Mouse (Mus musculus) limb, embryonic 12.5 days (tissue): ENCODE results near the gene C530008M17Rik. TPM values are rescaled to one million over a fixed set of nuclear protein-coding genes. Genes with fewer than 3 reads are reported as not detected.

Experiments used
- ATAC-seq: fragments of 200-750 bp; cut with Nextera tagmentation; 2 replicates; pipeline ENCODE4 v1.8.0; 2017; ENCODE audit warnings: low read depth, moderate TSS enrichment; ENCODE audit not compliant: insufficient number of reproducible peaks, insufficient read depth, low FRiP score, low TSS enrichment
- H3K27ac ChIP-seq: fragments of 300-500 bp; sonication (generic); 2 replicates; pipeline ENCODE4 v1.5.1; 2016; ENCODE audit warnings: mild to moderate bottlenecking, moderate library complexity
- H3K27me3 ChIP-seq: fragments of 300-500 bp; sonication (generic); 2 replicates; pipeline ENCODE4 v1.6.1; 2016; ENCODE audit warnings: mild to moderate bottlenecking, moderate library complexity
- H3K36me3 ChIP-seq: fragments of 300-500 bp; sonication (generic); 2 replicates; pipeline ENCODE4 v1.6.1; 2016; ENCODE audit warnings: mild to moderate bottlenecking, moderate library complexity
- H3K4me1 ChIP-seq: fragments of 300-500 bp; sonication (generic); replicated peaks from 2 replicates; pipeline ENCODE4 v1.6.1; 2016
- H3K4me2 ChIP-seq: fragments of 300-500 bp; sonication (generic); 2 replicates; pipeline ENCODE4 v1.6.1; 2016; ENCODE audit warnings: mild to moderate bottlenecking, moderate library complexity
- H3K4me3 ChIP-seq: fragments of 300-500 bp; sonication (generic); replicated peaks from 2 replicates; pipeline ENCODE4 v1.5.1; 2016; ENCODE audit warnings: mild to moderate bottlenecking
- H3K9ac ChIP-seq: fragments of 300-500 bp; sonication (generic); replicated peaks from 2 replicates; pipeline ENCODE4 v1.6.1; 2016; ENCODE audit warnings: mild to moderate bottlenecking, moderate library complexity
- H3K9me3 ChIP-seq: fragments of 300-500 bp; sonication (generic); 2 replicates; pipeline ENCODE4 v1.6.1; 2016; ENCODE audit warnings: mild to moderate bottlenecking, moderate library complexity
- WGBS: fragments of 180-500 bp; shearing (Covaris S2); methylation state at CpG from one replicate; pipeline ENCODE4 v1.1.7; 2016; 5-methylcytosine and 5-hydroxymethylcytosine counted together
- polyA plus RNA-seq: library from polyadenylated mRNA; unstranded; fragments of >200 nt; fragmentation: Nextera tagmentation; extraction: Ambion mirVana; gene quantifications from 2 replicates; pipeline ENCODE4 v1.2.1, GENCODE M21; 2016

The C530008M17Rik gene
- polyA plus RNA-seq, 1 experiment from 2014 or later = 31.9 TPM

- 87% methylated on average over 9 of the region's 9 CpGs for WGBS
- Histone ChIP-seq H3K27me3 (no peaks in the 10 kb centered on the region), H3K36me3 (peaks cover 24% of the 10 kb centered on the region), H3K4me3 (no peak overlapping the region), H3K27ac (no peak overlapping the region), H3K9me3 (0 out of 2 replicates have a peak, but pooled peaks cover 4% of the 10 kb centered on the region), H3K4me2 (no peak overlapping the region), H3K4me1 (no peaks in the 10 kb centered on the region), H3K9ac (no peak overlapping the region)
- no peak for ATAC-seq
Measured at GRCm38 (mm10) chr5:76744737-76745209, 88.5 kb downstream of the C530008M17Rik start.

DNA sequence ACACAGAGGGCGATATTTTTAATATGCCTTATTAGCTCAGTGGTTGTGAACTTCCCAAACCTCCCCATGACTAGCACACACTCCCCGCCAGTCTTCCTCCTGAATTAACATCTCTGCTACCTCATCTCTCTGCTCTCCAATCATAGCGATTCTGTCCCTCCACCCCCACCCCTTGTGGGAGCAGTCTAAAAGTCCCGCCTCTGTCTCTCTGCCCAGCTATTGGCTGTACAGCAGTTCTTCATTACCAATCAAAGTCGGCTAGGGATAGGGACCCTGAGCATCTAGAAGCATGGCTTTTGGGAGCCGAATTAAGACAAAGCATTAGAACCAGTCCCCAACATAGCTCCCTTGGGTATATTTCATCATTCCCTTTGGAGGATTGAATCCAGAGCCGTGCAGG lies 91.5 kb downstream of the C530008M17Rik start:
- peaks cover 5% of the 10 kb centered on the region; the same call in 1 of the 2 replicates for H3K36me3 ChIP-seq
- no peak for ATAC-seq
- H3K9ac ChIP-seq = no peak overlapping the region
- H3K4me3 ChIP-seq = no peak overlapping the region
- no peaks in the 10 kb centered on the region for H3K4me1 ChIP-seq
- no peak overlapping the region for H3K27ac ChIP-seq
- H3K27me3 ChIP-seq = no peaks in the 10 kb centered on the region
- 0 out of 2 replicates have a peak, but pooled peaks cover 4% of the 10 kb centered on the region for H3K9me3 ChIP-seq
- no peak overlapping the region for H3K4me2 ChIP-seq
- 63% methylated on average over 7 of the region's 7 CpGs for WGBS

- ATAC-seq = no peak
- no peak overlapping the region for H3K4me2 ChIP-seq
- H3K4me3 ChIP-seq = no peak overlapping the region
- no peaks in the 10 kb centered on the region for H3K4me1 ChIP-seq
- 90% methylated on average over 5 of the region's 5 CpGs for whole genome bisulfite sequencing
- H3K9ac ChIP-seq = no peak overlapping the region
- no peaks in the 10 kb centered on the region for H3K27me3 ChIP-seq
- H3K27ac ChIP-seq = no peak overlapping the region
- no peaks in the 10 kb centered on the region for H3K9me3 ChIP-seq
- no peaks in the 10 kb centered on the region for H3K36me3 ChIP-seq
Measured at GRCm38 (mm10) chr5:76752351-76752750, 96.0 kb downstream of the C530008M17Rik start.

DNA sequence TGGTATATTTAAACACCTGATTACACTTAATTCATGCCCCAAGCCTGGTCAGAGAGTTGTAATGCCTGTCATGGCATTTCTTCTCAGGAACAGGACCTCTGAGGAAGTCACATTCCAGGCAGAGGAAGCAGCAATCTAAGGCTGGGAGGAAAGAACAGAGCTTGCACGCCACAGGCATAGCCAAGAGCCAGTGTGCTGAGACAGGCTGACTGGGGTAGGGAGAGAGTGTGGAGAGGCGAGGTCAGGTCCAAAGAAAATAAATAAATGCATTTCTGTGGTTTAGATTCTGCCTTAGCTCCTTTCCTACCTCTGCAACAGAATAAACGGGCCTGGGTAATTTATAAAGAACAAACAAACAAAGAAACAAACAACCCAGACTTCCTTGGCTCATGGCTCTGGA lies 104.0 kb downstream of the C530008M17Rik start:
- no peak overlapping the region for H3K4me3 ChIP-seq
- H3K27ac ChIP-seq = no peak overlapping the region
- no peak overlapping the region for H3K4me2 ChIP-seq
- peaks cover 28% of the 10 kb centered on the region for H3K4me1 ChIP-seq
- H3K9me3 ChIP-seq = no peaks in the 10 kb centered on the region
- no peak for ATAC-seq
- 74% methylated on average over 3 of the region's 3 CpGs for WGBS
- H3K27me3 ChIP-seq = no peaks in the 10 kb centered on the region
- no peaks in the 10 kb centered on the region for H3K36me3 ChIP-seq
- no peak overlapping the region for H3K9ac ChIP-seq

- Histone ChIP-seq H3K27ac (peak overlapping the region; percentile 41; the same call in 1 of the 2 replicates), H3K27me3 (no peaks in the 10 kb centered on the region), H3K4me1 (peaks cover 28% of the 10 kb centered on the region), H3K9ac (no peak overlapping the region), H3K4me2 (no peak overlapping the region), H3K9me3 (peaks cover 6% of the 10 kb centered on the region; the same call in 1 of the 2 replicates), H3K4me3 (no peak overlapping the region), H3K36me3 (peaks cover 11% of the 10 kb centered on the region)
- ATAC-seq = no peak
- 70% methylated on average over 14 of the region's 14 CpGs for WGBS
Measured at GRCm38 (mm10) chr5:76762030-76762698, 105.9 kb downstream of the C530008M17Rik start.

DNA sequence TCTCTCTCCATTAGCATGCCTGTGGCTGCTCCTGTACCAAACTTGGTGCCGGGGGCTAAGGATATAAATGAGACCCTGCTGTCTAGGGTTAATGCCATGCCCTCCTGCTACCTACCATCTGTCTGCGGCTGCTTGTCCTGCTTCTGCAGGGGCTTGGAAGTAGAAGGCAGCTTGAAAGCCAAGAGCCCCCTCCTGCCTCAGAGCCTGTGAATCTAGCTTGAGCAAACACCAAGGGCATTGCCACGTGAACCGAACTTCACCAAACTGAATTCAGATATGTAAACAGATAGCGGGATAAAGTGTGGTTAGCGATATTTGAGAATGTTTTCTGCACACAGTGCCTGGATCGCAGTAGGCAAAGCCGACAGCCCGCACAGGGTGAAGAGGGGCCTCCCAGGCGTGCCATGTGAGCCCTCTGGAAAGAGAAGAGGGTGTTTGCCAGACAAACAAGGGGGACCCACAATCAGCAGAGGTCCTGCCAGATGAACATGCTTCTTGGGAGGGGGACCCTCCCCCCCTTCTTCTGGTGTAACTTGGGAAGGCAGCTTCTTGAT lies 106.9 kb downstream of the C530008M17Rik start:
- Histone ChIP-seq H3K27me3 (no peaks in the 10 kb centered on the region), H3K9ac (no peak overlapping the region), H3K4me2 (no peak overlapping the region), H3K4me1 (peaks cover 28% of the 10 kb centered on the region), H3K9me3 (peaks cover 6% of the 10 kb centered on the region; the same call in 1 of the 2 replicates), H3K27ac (peak overlapping the region; percentile 41; the same call in 1 of the 2 replicates), H3K4me3 (no peak overlapping the region), H3K36me3 (peaks cover 18% of the 10 kb centered on the region)
- ATAC-seq = no peak
- 67% methylated on average over 10 of the region's 10 CpGs for WGBS

DNA sequence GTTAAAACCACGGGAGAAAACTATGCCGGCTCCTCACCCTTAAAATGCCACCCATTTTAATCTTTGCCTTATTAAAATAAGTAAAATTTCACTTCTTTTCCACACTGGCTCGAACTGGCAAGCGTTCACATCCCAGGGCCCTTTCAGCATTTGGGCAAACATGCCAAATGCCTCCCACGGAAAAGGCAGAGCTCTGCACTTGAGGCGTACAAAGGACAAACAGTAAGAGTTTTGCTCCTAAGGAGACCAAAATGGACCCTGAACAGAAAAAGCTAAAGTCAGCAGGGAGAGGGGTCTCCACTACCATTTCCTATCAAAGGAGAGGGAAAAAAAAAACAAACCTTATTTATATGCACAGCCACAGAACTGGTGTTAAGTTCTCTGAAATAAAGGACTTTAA lies 107.4 kb downstream of the C530008M17Rik start:
- H3K36me3 ChIP-seq = peaks cover 18% of the 10 kb centered on the region
- WGBS = 72% methylated on average over 6 of the region's 6 CpGs
- peaks cover 24% of the 10 kb centered on the region for H3K4me1 ChIP-seq
- H3K9ac ChIP-seq = no peak overlapping the region
- H3K4me3 ChIP-seq = no peak overlapping the region
- 0 out of 2 replicates have a peak overlapping the region, but pooled peaks have one; percentile 41 for H3K27ac ChIP-seq
- H3K9me3 ChIP-seq = peaks cover 6% of the 10 kb centered on the region; the same call in 1 of the 2 replicates
- ATAC-seq = no peak
- no peak overlapping the region for H3K4me2 ChIP-seq
- H3K27me3 ChIP-seq = no peaks in the 10 kb centered on the region

DNA sequence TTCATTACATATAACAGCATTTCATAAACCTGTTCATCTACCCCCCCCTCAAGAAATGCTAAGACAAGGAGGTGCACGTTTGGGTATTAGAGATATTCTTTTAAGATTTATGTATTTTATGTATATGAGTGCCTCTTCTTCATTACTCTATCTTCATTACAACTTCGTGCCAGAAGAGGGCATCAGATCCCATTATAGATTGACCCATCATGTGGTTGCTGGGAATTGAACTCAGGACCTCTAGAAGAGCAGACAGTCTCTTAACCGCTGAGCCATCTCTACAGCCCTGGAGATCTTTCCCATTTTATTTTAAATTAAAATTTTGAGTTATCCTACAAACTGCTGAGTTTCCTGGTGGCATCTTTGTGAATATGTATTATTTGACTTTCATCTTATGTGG lies 112.7 kb downstream of the C530008M17Rik start:
- no peak overlapping the region for H3K4me3 ChIP-seq
- H3K36me3 ChIP-seq = peaks cover 25% of the 10 kb centered on the region
- H3K27ac ChIP-seq = no peak overlapping the region
- no peak overlapping the region for H3K4me2 ChIP-seq
- H3K9me3 ChIP-seq = peaks cover 6% of the 10 kb centered on the region; the same call in 1 of the 2 replicates
- no peaks in the 10 kb centered on the region for H3K27me3 ChIP-seq
- H3K4me1 ChIP-seq = no peaks in the 10 kb centered on the region
- no peak overlapping the region for H3K9ac ChIP-seq
- no peak for ATAC-seq
- 66% methylated on average over 3 of the region's 3 CpGs for WGBS

- H3K36me3 ChIP-seq = peaks cover 25% of the 10 kb centered on the region
- H3K27me3 ChIP-seq = no peaks in the 10 kb centered on the region
- WGBS = 90% methylated on average over 15 of the region's 15 CpGs
Measured at GRCm38 (mm10) chr5:76769572-76769971, 113.3 kb downstream of the C530008M17Rik start.

DNA sequence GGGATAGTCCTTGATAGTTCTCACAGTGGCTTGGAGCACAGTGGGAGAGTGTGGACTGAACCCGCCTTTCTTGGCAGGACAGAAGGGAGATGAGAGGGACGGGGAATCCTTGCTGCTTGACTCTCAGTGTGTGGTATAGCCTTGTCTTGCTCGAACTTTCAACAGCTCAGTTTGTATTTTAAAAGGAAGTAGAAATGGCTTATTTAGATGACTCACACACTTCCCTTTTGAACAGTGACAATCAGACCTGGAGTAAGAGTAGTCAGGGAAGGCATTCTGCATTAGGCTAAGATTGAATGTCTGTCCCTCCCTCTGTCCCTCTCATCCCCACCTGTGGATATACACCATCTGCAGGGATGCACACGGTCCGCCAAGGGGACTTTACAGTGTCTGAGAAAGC lies 115.1 kb downstream of the C530008M17Rik start:
- Histone ChIP-seq H3K4me2 (no peak overlapping the region), H3K27ac (no peak overlapping the region), H3K9me3 (no peaks in the 10 kb centered on the region), H3K27me3 (no peaks in the 10 kb centered on the region), H3K36me3 (peaks cover 15% of the 10 kb centered on the region), H3K4me1 (no peaks in the 10 kb centered on the region), H3K4me3 (no peak overlapping the region), H3K9ac (no peak overlapping the region)
- WGBS = 82% methylated on average over 5 of the region's 5 CpGs
- no peak for ATAC-seq

More at GRCm38 (mm10) chr5:76769572-76769971, 113.3 kb downstream of the C530008M17Rik start:
- H3K4me1 ChIP-seq = no peaks in the 10 kb centered on the region
- H3K4me3 ChIP-seq = no peak overlapping the region
- H3K4me2 ChIP-seq = no peak overlapping the region
- no peak for ATAC-seq
- no peak overlapping the region for H3K9ac ChIP-seq
- peaks cover 6% of the 10 kb centered on the region; the same call in 1 of the 2 replicates for H3K9me3 ChIP-seq
- no peak overlapping the region for H3K27ac ChIP-seq

DNA sequence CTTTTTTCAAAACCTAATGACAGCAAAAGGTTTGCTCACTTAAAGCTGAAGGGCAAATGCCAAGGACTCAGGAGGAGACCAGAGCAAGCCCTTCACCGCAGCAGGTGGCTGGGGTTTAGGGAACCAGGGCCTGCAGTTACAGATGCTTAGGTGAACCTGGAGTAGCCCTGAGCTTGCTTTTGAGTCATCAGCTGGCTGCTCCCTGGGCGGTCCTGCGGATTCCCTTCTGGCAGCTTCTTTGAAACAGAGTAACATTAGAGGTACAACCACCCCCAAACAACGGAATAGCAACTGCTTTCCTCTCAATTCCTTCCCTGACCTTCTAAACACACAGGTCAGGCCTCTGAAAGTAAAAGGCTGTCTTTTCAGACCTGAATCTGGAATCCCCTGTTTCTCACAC lies 116.5 kb downstream of the C530008M17Rik start:
- Histone ChIP-seq H3K9ac (no peak overlapping the region), H3K4me3 (no peak overlapping the region), H3K9me3 (no peaks in the 10 kb centered on the region), H3K27me3 (no peaks in the 10 kb centered on the region), H3K4me2 (no peak overlapping the region), H3K36me3 (peaks cover 10% of the 10 kb centered on the region; the same call in 1 of the 2 replicates), H3K4me1 (no peaks in the 10 kb centered on the region), H3K27ac (no peak overlapping the region)
- ATAC-seq = no peak
- WGBS = 67% methylated on average over 4 of the region's 4 CpGs
